Mouse (Mus musculus) olfactory bulb, adult 2 months (tissue): ENCODE data around the gene Blnk.

ENCODE experiments used
- CTCF ChIP-seq: fragments of 200-500 bp; IDR thresholded peaks from 2 replicates; pipeline ENCODE4 v1.5.1; 2012; ENCODE audit warnings: low read depth, mild to moderate bottlenecking, low read length, moderate library complexity; ENCODE audit not compliant: insufficient read depth
- POLR2A ChIP-seq: fragments of 200-500 bp; IDR thresholded peaks from 2 replicates; pipeline ENCODE4 v1.6.1; 2012; ENCODE audit warnings: mild to moderate bottlenecking, low read depth, low read length, moderate library complexity; ENCODE audit not compliant: insufficient read depth

- TF ChIP-seq CTCF (no peak), POLR2A (no peak)
These were observed 44.8 kb upstream of the Blnk start for GRCm38 (mm10) chr19:41039110-41039509.
